Mouse (Mus musculus) CD4-positive naive resting alpha-beta T cell, adult 57 days (primary cell): ENCODE data around the gene Max. TPM values are rescaled to one million over a fixed set of nuclear protein-coding genes. Genes with fewer than 3 reads are reported as not detected.

Source experiments
- total RNA-seq: library from RNA; stranded (reverse); gene quantifications from one replicate; pipeline ENCODE4 v1.2.4, GENCODE M21; 2023

The Max gene
- total RNA-seq: 248 TPM

GRCm38 (mm10) chr12:76961932-76962891 lies at the start of gene Max:
TSS of gene Max (minus strand) at chr12:76962201.

Other genes starting within 250 kb of the Max start
- gene Churc1, start 196.7 kb downstream of the Max start, total RNA-seq: 43.0 TPM
- gene Fntb, start 196.6 kb downstream of the Max start, total RNA-seq: 32.6 TPM
- gene Gpx2, start 166.6 kb downstream of the Max start, total RNA-seq: 1.9 TPM
- gene Rab15, start 139.3 kb downstream of the Max start, total RNA-seq: not detected